Mouse (Mus musculus): ENCODE results near the gene Tdrkh.

DNA sequence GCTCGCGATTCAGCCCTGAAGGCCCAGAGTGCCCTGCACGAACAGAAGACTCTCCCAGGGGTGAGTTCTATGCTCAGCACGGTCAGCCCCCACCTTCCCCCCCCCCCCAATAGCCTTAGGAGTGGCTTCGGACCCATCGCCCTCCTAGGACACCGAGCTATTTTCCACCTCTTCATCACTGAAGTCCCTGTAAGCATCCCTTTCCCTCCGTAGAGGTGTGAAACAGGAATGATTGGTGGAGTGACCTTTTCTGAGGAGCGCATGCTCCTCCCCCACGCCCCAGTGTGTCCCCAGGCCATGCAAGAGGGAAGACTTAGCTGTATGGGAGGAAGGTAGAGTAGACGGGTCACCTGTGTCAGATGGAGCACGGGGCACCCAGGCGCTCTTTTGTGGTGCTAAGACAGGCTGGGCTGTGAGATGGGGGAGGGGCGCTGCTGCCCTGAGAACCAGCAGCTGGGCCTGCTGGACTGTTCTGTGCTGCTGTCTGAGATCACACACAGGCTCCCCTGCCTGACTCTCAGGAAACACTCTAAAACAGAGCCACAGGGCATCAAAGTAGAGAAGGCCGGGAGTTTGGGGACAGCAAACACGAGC, 67.3 kb downstream of the Tdrkh start, which contains the start of gene Riiad1:
- TF ChIP-seq GATA1 (IDR thresholded peaks at IDR 0.05; ENCODE audit: borderline replicate concordance, low read length) = no peak
- TF ChIP-seq CTCF (IDR thresholded peaks at IDR 0.05; ENCODE audit: low read depth, low read length) = no peak
- no peak for TF ChIP-seq TAL1 (conservative IDR thresholded peaks at IDR 0.05; ENCODE audit: low read depth, low read length)
